Mouse (Mus musculus) cerebellum, adult 9-11 months (tissue): ENCODE data around the gene Fosl1.

ENCODE experiments used
- DNase-seq: peaks from one replicate; pipeline ENCODE4 v3.0.0; 2022

The Fosl1 gene

GRCm38 (mm10) chr19:5424782-5425741 is 22.3 kb upstream of the Fosl1 start, which contains the start of the genes Drap1 and AI837181:
Gene Drap1, minus strand, starts transcription at chr19:5424979.
Gene AI837181, plus strand, starts transcription at chr19:5425144.
- peak; percentile 91 for DNase-seq

GRCm38 (mm10) chr19:5425906-5426565 is 21.3 kb upstream of the Fosl1 start:
- peak; percentile 74 for DNase-seq

GRCm38 (mm10) chr19:5426640-5427290 is 20.6 kb upstream of the Fosl1 start:
- DNase-seq = peak; percentile 61

- DNase-seq = no peak
Measured at GRCm38 (mm10) chr19:5428083-5428482, 19.3 kb upstream of the Fosl1 start.

GRCm38 (mm10) chr19:5429219-5429618 is 18.1 kb upstream of the Fosl1 start:
- DNase-seq = no peak

- peak; percentile 75 for DNase-seq
Measured at GRCm38 (mm10) chr19:5429806-5430205, 17.5 kb upstream of the Fosl1 start.

GRCm38 (mm10) chr19:5430408-5430807 is 16.9 kb upstream of the Fosl1 start:
- DNase-seq = no peak

- DNase-seq = no peak
Measured at GRCm38 (mm10) chr19:5431911-5432464, 15.4 kb upstream of the Fosl1 start.

- peak; percentile 62 for DNase-seq
Measured at GRCm38 (mm10) chr19:5432992-5433852, 14.1 kb upstream of the Fosl1 start.

GRCm38 (mm10) chr19:5433951-5434350 is 13.4 kb upstream of the Fosl1 start:
- DNase-seq = no peak

GRCm38 (mm10) chr19:5444371-5444908 is 2.9 kb upstream of the Fosl1 start:
- no peak for DNase-seq

- DNase-seq = no peak
Measured at GRCm38 (mm10) chr19:5444954-5445353, 2.4 kb upstream of the Fosl1 start.

- DNase-seq = no peak
Measured at GRCm38 (mm10) chr19:5445747-5446146, 1.6 kb upstream of the Fosl1 start.

- peak; percentile 33 for DNase-seq
Measured at GRCm38 (mm10) chr19:5448354-5449150, 1.2 kb downstream of the Fosl1 start.

- no peak for DNase-seq
Measured at GRCm38 (mm10) chr19:5449673-5450072, 2.3 kb downstream of the Fosl1 start.

- no peak for DNase-seq
Measured at GRCm38 (mm10) chr19:5451766-5452165, 4.4 kb downstream of the Fosl1 start.

- DNase-seq = no peak
Measured at GRCm38 (mm10) chr19:5455037-5455436, 7.7 kb downstream of the Fosl1 start.

- DNase-seq = no peak
Measured at GRCm38 (mm10) chr19:5455568-5455967, 8.2 kb downstream of the Fosl1 start.

GRCm38 (mm10) chr19:5456241-5456921 is 9.0 kb downstream of the Fosl1 start:
- DNase-seq = no peak
